Mouse (Mus musculus) MEL (cell line): ENCODE results near the gene Pde11a.

ENCODE experiments used
- BHLHE40 ChIP-seq: IDR thresholded peaks from 2 replicates; pipeline ENCODE4 v1.6.1; 2012; ENCODE audit warnings: low read depth, mild to moderate bottlenecking, inconsistent platforms, low read length, improper control_type of control experiment, borderline replicate concordance
- CHD2 ChIP-seq: IDR thresholded peaks from 2 replicates; pipeline ENCODE4 v1.6.1; 2011; ENCODE audit warnings: low read length, improper control_type of control experiment
- CTCF ChIP-seq, 3 experiments: IDR thresholded peaks in 2 of 3; conservative IDR thresholded peaks in 1 of 3; 2 replicates each; pipeline ENCODE4 v1.5.1; 2011 to 2012; ENCODE audit warnings: low read length in 3 of 3, low read depth in 2 of 3, mild to moderate bottlenecking in 2 of 3, improper control_type of control experiment in 1 of 3, inconsistent platforms in 1 of 3, mixed read lengths in 1 of 3, moderate library complexity in 1 of 3; ENCODE audit not compliant: control insufficient read depth in 1 of 3, insufficient read depth in 1 of 3, poor library complexity in 1 of 3, severe bottlenecking in 1 of 3
- EP300 ChIP-seq, 2 experiments: IDR thresholded peaks; 2 replicates each; pipeline ENCODE4 v1.6.1; 2011; ENCODE audit warnings: improper control_type of control experiment in 2 of 2, low read length in 2 of 2, low read depth in 1 of 2, mild to moderate bottlenecking in 1 of 2
- ETS1 ChIP-seq: IDR thresholded peaks from 2 replicates; pipeline ENCODE4 v1.6.1; 2012; ENCODE audit warnings: low read depth, mild to moderate bottlenecking, inconsistent platforms, low read length, improper control_type of control experiment, moderate library complexity
- GABPA ChIP-seq: IDR thresholded peaks from 2 replicates; pipeline ENCODE4 v1.6.1; 2012; ENCODE audit warnings: low read depth, mild to moderate bottlenecking, inconsistent platforms, low read length, improper control_type of control experiment, moderate library complexity
- MXI1 ChIP-seq: IDR thresholded peaks from 2 replicates; pipeline ENCODE4 v1.6.1; 2011; ENCODE audit warnings: mild to moderate bottlenecking, low read depth, low read length, improper control_type of control experiment
- MYB ChIP-seq: IDR thresholded peaks from 2 replicates; pipeline ENCODE4 v1.6.1; 2011; ENCODE audit warnings: mild to moderate bottlenecking, low read depth, low read length, improper control_type of control experiment
- MYC ChIP-seq: IDR thresholded peaks from 2 replicates; pipeline ENCODE4 v1.6.1; 2011; ENCODE audit warnings: low read depth, mild to moderate bottlenecking, low read length, improper control_type of control experiment, moderate library complexity
- POLR2A ChIP-seq, 2 experiments: IDR thresholded peaks; 2 replicates each; pipeline ENCODE4 v1.6.1; 2011 to 2012; ENCODE audit warnings: low read length in 2 of 2, mild to moderate bottlenecking in 2 of 2, control low read depth in 1 of 2, improper control_type of control experiment in 1 of 2, low read depth in 1 of 2, moderate library complexity in 1 of 2; ENCODE audit not compliant: control insufficient read depth in 1 of 2, insufficient read depth in 1 of 2, poor library complexity in 1 of 2
- RAD21 ChIP-seq: IDR thresholded peaks from 2 replicates; pipeline ENCODE4 v1.6.1; 2011; ENCODE audit warnings: mild to moderate bottlenecking, low read depth, low read length, improper control_type of control experiment
- SMC3 ChIP-seq: IDR thresholded peaks from 2 replicates; pipeline ENCODE4 v1.6.1; 2011; ENCODE audit warnings: low read depth, low read length, improper control_type of control experiment
- TAL1 ChIP-seq: IDR thresholded peaks from 2 replicates; pipeline ENCODE4 v1.6.1; 2012; ENCODE audit warnings: mild to moderate bottlenecking, inconsistent platforms, low read length, moderate library complexity, mixed read lengths
- TCF12 ChIP-seq: IDR thresholded peaks from 2 replicates; pipeline ENCODE4 v1.6.1; 2014; ENCODE audit warnings: low read depth, mild to moderate bottlenecking, inconsistent platforms, low read length, improper control_type of control experiment, moderate library complexity

- no peak for TF ChIP-seq TAL1
- TF ChIP-seq EP300 (IDR thresholded peaks at IDR 0.05; ENCODE audit: low read depth in 1 of 2, low read length in 2 of 2), result no peak
- TF ChIP-seq CTCF (IDR thresholded peaks at IDR 0.05 in 2 of 3, conservative IDR thresholded peaks at IDR 0.05 in 1 of 3; ENCODE audit: control insufficient read depth in 1 of 3, insufficient read depth in 1 of 3, low read depth in 2 of 3, low read length in 3 of 3, poor library complexity in 1 of 3, severe bottlenecking in 1 of 3), result no peak
- TF ChIP-seq MYC, result no peak
- no peak for TF ChIP-seq POLR2A (IDR thresholded peaks at IDR 0.05; ENCODE audit: control insufficient read depth in 1 of 2, insufficient read depth in 1 of 2, low read depth in 1 of 2, low read length in 2 of 2, poor library complexity in 1 of 2)
- TF ChIP-seq ETS1, result no peak
- no peak for TF ChIP-seq MYB
- TF ChIP-seq BHLHE40, result no peak
- no peak for TF ChIP-seq GABPA
- TF ChIP-seq CHD2, result no peak
- TF ChIP-seq RAD21, result no peak
- TF ChIP-seq MXI1, result no peak
- no peak for TF ChIP-seq TCF12
- TF ChIP-seq SMC3, result no peak
Observed at GRCm38 (mm10) chr2:76124821-76125220, 213.8 kb downstream of the Pde11a start.
